Mouse (Mus musculus): ENCODE data around the gene Hbq1a. TPM values are rescaled to one million over a fixed set of nuclear protein-coding genes. Genes with fewer than 3 reads are reported as not detected.
A peak's percentile ranks its signal among the peaks of the same experiment; 100 is the strongest.

The Hbq1a gene
- polyA plus RNA-seq, 1 experiment = 0.11 TPM

DNA sequence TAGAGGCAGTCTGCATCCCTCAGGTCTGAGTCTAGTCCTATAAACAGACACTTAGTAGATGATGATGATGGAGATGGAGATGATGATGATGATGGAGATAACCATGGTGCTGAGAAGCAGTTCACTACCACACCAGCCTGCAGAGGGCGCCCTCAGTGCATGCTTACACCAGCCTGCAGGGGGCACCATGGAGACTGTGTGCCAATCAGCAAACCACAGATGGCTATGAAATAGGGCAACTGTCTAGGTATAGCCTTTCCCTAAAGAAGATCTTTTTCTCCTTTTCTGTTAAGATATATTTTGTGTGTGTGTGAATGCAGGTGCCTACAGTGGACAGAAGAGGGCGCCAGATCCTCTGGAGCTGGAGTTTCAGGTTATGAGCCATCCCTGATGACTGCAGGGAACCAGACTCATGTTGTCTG, 42.9 kb downstream of the Hbq1a start:
- Histone ChIP-seq H3K36me3 (ENCODE audit: control insufficient read depth, insufficient read depth) (no peaks in the 10 kb centered on the region), H3ac (ENCODE audit: control insufficient read depth, insufficient read length, low read depth) (no peak overlapping the region), H3K79me3 (ENCODE audit: low read depth) (no peaks in the 10 kb centered on the region), H3K79me2 (ENCODE audit: control insufficient read depth, insufficient read depth) (peaks cover 2% of the 10 kb centered on the region), H3K4me3 (ENCODE audit: insufficient read depth, poor library complexity, severe bottlenecking) (no peak overlapping the region), H3K27me3 (ENCODE audit: control insufficient read depth, insufficient read depth, insufficient read length) (no peaks in the 10 kb centered on the region)
- no peak for TF ChIP-seq USF1 (IDR thresholded peaks at IDR 0.05; ENCODE audit: low read depth)
- TF ChIP-seq CTCF (IDR thresholded peaks at IDR 0.05; ENCODE audit: control insufficient read depth, insufficient read depth, insufficient read length) = peak; percentile 87
- TF ChIP-seq MAX (IDR thresholded peaks at IDR 0.05) = no peak
- TF ChIP-seq MYOD1 (IDR thresholded peaks at IDR 0.05; ENCODE audit: control insufficient read depth, insufficient read length, low read depth) = no peak
- no peak for TF ChIP-seq FOSL1 (IDR thresholded peaks at IDR 0.05; ENCODE audit: insufficient read depth, low read length, poor library complexity, severe bottlenecking)
- TF ChIP-seq MYOG (IDR thresholded peaks at IDR 0.05; ENCODE audit: control insufficient read depth, extremely low read depth, insufficient read length) = no peak
- no peak for TF ChIP-seq CEBPB (IDR thresholded peaks at IDR 0.05; ENCODE audit: low read depth)

DNA sequence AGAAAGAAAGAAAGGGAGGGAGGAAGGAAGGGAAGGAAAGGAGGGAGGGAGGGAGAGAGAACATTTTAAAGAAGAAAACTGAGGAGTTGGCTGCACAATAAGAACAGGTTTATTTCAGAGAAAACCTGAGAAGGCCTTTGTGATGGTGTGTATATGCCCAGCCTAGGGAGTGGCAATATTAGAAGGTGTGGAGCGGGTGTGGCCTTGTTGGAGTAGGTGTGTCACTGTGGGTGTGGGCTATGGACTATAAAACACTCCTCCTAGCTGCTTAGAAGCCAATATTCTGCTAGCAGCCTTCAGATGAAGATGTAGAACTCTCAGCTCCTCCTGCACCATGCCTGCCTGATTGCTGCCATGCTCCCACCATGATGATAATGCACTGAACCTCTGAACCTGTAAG, 43.5 kb downstream of the Hbq1a start:
- no peak for TF ChIP-seq CTCF (IDR thresholded peaks at IDR 0.05; ENCODE audit: control insufficient read depth, insufficient read depth, insufficient read length)
- no peak for TF ChIP-seq MYOG (IDR thresholded peaks at IDR 0.05; ENCODE audit: control insufficient read depth, extremely low read depth, insufficient read length)
- TF ChIP-seq MYOD1 (IDR thresholded peaks at IDR 0.05; ENCODE audit: control insufficient read depth, insufficient read length, low read depth) = no peak
- TF ChIP-seq MAX (IDR thresholded peaks at IDR 0.05) = no peak
- TF ChIP-seq USF1 (IDR thresholded peaks at IDR 0.05; ENCODE audit: low read depth) = no peak
- no peak for TF ChIP-seq CEBPB (IDR thresholded peaks at IDR 0.05; ENCODE audit: low read depth)
- TF ChIP-seq FOSL1 (IDR thresholded peaks at IDR 0.05; ENCODE audit: insufficient read depth, low read length, poor library complexity, severe bottlenecking) = no peak
- H3ac ChIP-seq (ENCODE audit: control insufficient read depth, insufficient read length, low read depth) = no peak overlapping the region
- H3K27me3 ChIP-seq (ENCODE audit: control insufficient read depth, insufficient read depth, insufficient read length) = no peaks in the 10 kb centered on the region
- peaks cover 8% of the 10 kb centered on the region for H3K79me2 ChIP-seq (ENCODE audit: control insufficient read depth, insufficient read depth)
- H3K4me3 ChIP-seq (ENCODE audit: insufficient read depth, poor library complexity, severe bottlenecking) = no peak overlapping the region
- peaks cover 6% of the 10 kb centered on the region for H3K79me3 ChIP-seq (ENCODE audit: low read depth)
- H3K36me3 ChIP-seq (ENCODE audit: control insufficient read depth, insufficient read depth) = no peaks in the 10 kb centered on the region

DNA sequence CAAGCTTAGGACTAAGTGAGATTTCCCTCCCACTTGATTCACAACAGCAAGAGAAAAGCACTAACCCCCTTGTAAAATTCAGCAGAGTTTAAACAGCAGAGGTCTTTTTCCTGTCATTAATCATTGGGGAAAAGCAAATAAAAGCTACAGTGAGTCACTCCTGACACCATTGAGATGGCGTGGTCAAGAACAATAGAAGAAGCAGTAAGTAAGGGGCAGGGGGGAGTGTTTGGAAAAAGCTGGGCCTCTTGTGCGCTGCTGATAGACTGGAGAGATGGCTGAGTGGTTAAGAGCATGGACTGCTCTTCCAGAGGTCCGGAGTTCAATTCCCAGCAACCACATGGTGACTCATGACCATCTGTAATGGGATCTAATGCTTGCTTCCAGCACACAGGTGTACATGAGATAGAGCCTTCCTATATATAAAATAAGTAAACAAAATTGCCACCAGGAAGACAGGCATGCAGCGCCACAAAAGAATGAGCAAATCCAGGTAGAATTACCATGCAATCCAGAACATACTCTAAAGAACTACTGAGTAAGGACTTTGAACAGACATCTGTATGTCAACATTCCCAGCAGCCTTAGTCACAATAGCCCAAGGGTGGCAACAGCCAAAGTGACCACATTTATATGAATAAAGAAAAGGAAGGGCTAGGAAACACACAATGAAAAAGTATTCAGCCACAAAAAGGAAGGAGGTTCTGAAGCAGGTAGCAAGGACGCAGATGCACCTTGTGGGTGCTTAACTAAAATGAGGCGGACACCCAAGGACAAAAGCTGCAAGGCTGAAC, 45.8 kb downstream of the Hbq1a start:
- Histone ChIP-seq H3K36me3 (ENCODE audit: control insufficient read depth, insufficient read depth) (peaks cover 12% of the 10 kb centered on the region), H3K79me3 (ENCODE audit: low read depth) (peaks cover 29% of the 10 kb centered on the region), H3ac (ENCODE audit: control insufficient read depth, insufficient read length, low read depth) (no peak overlapping the region), H3K79me2 (ENCODE audit: control insufficient read depth, insufficient read depth) (peaks cover 32% of the 10 kb centered on the region), H3K27me3 (ENCODE audit: control insufficient read depth, insufficient read depth, insufficient read length) (no peaks in the 10 kb centered on the region), H3K4me3 (ENCODE audit: insufficient read depth, poor library complexity, severe bottlenecking) (no peak overlapping the region)
- TF ChIP-seq MYOD1 (IDR thresholded peaks at IDR 0.05; ENCODE audit: control insufficient read depth, insufficient read length, low read depth) (peak; percentile 22), CTCF (IDR thresholded peaks at IDR 0.05; ENCODE audit: control insufficient read depth, insufficient read depth, insufficient read length) (no peak), CEBPB (IDR thresholded peaks at IDR 0.05; ENCODE audit: low read depth) (no peak), MAX (IDR thresholded peaks at IDR 0.05) (peak; percentile 76), FOSL1 (IDR thresholded peaks at IDR 0.05; ENCODE audit: insufficient read depth, low read length, poor library complexity, severe bottlenecking) (peak; percentile 70)

DNA sequence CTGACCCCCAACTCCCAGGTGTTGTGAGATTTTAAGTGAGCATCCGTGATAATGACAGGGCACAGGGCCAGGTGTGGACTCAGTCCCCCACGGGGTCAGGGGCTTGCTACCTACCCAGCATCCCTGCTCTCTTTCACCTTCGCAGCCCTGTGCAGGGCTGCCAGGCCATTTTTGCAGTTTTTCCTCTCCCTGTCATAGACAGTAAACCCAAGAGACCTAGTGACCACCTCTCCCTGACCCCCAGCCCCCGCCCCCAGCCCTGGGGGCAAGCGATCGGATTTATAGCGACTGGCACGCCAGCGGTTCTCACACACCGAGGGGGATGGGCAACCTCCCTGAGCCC, 47.4 kb downstream of the Hbq1a start:
- peak overlapping the region; percentile 74 for H3K4me3 ChIP-seq (ENCODE audit: insufficient read depth, poor library complexity, severe bottlenecking)
- TF ChIP-seq CEBPB (IDR thresholded peaks at IDR 0.05; ENCODE audit: low read depth) (no peak), MYOG (IDR thresholded peaks at IDR 0.05; ENCODE audit: control insufficient read depth, extremely low read depth, insufficient read length) (no peak), USF1 (IDR thresholded peaks at IDR 0.05; ENCODE audit: low read depth) (no peak), MAX (IDR thresholded peaks at IDR 0.05) (no peak), CTCF (IDR thresholded peaks at IDR 0.05; ENCODE audit: control insufficient read depth, insufficient read depth, insufficient read length) (no peak), MYOD1 (IDR thresholded peaks at IDR 0.05; ENCODE audit: control insufficient read depth, insufficient read length, low read depth) (no peak), FOSL1 (IDR thresholded peaks at IDR 0.05; ENCODE audit: insufficient read depth, low read length, poor library complexity, severe bottlenecking) (no peak)
- peaks cover 28% of the 10 kb centered on the region for H3K36me3 ChIP-seq (ENCODE audit: control insufficient read depth, insufficient read depth)
- H3ac ChIP-seq (ENCODE audit: control insufficient read depth, insufficient read length, low read depth) = peak overlapping the region; percentile 38
- H3K79me2 ChIP-seq (ENCODE audit: control insufficient read depth, insufficient read depth) = peaks cover 47% of the 10 kb centered on the region
- H3K27me3 ChIP-seq (ENCODE audit: control insufficient read depth, insufficient read depth, insufficient read length) = no peaks in the 10 kb centered on the region
- peaks cover 44% of the 10 kb centered on the region for H3K79me3 ChIP-seq (ENCODE audit: low read depth)

DNA sequence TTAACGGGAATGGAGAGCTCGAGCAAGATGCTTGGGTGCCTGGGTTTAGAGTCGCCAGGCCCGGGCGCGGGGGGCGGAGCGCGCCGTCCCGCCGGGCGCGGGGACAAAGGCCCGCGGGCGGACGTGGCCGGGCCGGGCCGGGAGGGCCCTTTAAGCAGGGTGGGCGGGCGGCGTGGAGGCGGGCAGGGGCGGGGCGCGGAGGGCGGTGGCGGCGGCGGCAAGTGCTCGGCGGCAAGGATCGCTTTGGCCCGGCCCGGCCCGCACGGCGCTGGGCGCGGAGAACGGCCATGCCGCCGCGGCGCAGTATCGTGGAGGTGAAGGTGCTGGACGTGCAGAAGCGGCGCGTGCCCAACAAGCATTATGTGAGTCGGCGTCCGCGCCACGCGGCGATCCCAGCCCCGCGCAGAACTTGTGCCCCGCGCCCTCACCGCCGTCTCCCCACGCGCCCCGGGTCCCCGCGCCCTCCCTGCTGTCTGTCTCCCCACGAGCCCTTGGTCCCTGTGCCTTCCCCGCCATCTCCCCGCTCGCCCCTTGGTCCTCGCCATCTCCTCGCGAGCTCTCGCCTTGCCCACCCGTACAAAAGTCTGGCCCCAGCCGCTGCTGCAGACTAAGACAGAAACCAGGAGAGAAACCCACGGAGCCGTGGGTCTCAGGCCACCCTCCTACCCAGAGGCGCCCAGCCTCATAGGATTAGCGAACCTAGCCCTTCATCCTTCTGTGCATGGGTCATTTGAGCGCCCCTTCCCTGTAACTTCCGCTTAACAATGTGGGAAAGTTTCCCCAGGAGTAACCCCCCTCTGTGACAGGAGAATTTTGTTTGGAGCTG, 48.0 kb downstream of the Hbq1a start, which contains the start of gene Sh3pxd2b:
Gene Sh3pxd2b (plus strand): TSS at position 214 of the 826 bp plus-strand sequence.
- H3K36me3 ChIP-seq (ENCODE audit: control insufficient read depth, insufficient read depth) = peaks cover 33% of the 10 kb centered on the region
- TF ChIP-seq USF1 (IDR thresholded peaks at IDR 0.05; ENCODE audit: low read depth) (no peak), MYOG (IDR thresholded peaks at IDR 0.05; ENCODE audit: control insufficient read depth, extremely low read depth, insufficient read length) (no peak), CTCF (IDR thresholded peaks at IDR 0.05; ENCODE audit: control insufficient read depth, insufficient read depth, insufficient read length) (no peak), MAX (IDR thresholded peaks at IDR 0.05) (no peak), CEBPB (IDR thresholded peaks at IDR 0.05; ENCODE audit: low read depth) (no peak), MYOD1 (IDR thresholded peaks at IDR 0.05; ENCODE audit: control insufficient read depth, insufficient read length, low read depth) (no peak), FOSL1 (IDR thresholded peaks at IDR 0.05; ENCODE audit: insufficient read depth, low read length, poor library complexity, severe bottlenecking) (no peak)
- peaks cover 53% of the 10 kb centered on the region for H3K79me2 ChIP-seq (ENCODE audit: control insufficient read depth, insufficient read depth)
- H3K4me3 ChIP-seq (ENCODE audit: insufficient read depth, poor library complexity, severe bottlenecking) = peak within 1 kb of the TSS; percentile 74
- peak within 1 kb of the TSS; percentile 99 for H3ac ChIP-seq (ENCODE audit: control insufficient read depth, insufficient read length, low read depth)
- H3K79me3 ChIP-seq (ENCODE audit: low read depth) = peaks cover 50% of the 10 kb centered on the region
- H3K27me3 ChIP-seq (ENCODE audit: control insufficient read depth, insufficient read depth, insufficient read length) = no peaks in the 10 kb centered on the region
